Mouse (Mus musculus) limb, embryonic 15.5 days (tissue): Measurements from ENCODE around the gene Tmem182. TPM values are rescaled to one million over a fixed set of nuclear protein-coding genes. Genes with fewer than 3 reads are reported as not detected.

ENCODE experiments used
- ATAC-seq: fragments of 200-750 bp; cut with Nextera tagmentation; 2 replicates; pipeline ENCODE4 v1.8.0; 2017; ENCODE audit warnings: low read depth, moderate TSS enrichment; ENCODE audit not compliant: insufficient number of reproducible peaks, low FRiP score, low TSS enrichment
- H3K27ac ChIP-seq: fragments of 300-500 bp; sonication (generic); 2 replicates; pipeline ENCODE4 v1.5.1; 2015; ENCODE audit warnings: moderate library complexity, mild to moderate bottlenecking, inconsistent platforms
- H3K27me3 ChIP-seq: fragments of 300-500 bp; sonication (generic); 2 replicates; pipeline ENCODE4 v1.6.1; 2015; ENCODE audit warnings: inconsistent platforms
- H3K36me3 ChIP-seq: fragments of 300-500 bp; sonication (generic); 2 replicates; pipeline ENCODE4 v1.6.1; 2015; ENCODE audit warnings: inconsistent platforms
- H3K4me1 ChIP-seq: fragments of 300-500 bp; sonication (generic); 2 replicates; pipeline ENCODE4 v1.6.1; 2015; ENCODE audit warnings: inconsistent platforms
- H3K4me2 ChIP-seq: fragments of 300-500 bp; sonication (generic); 2 replicates; pipeline ENCODE4 v1.6.1; 2015; ENCODE audit warnings: mild to moderate bottlenecking, inconsistent platforms
- H3K4me3 ChIP-seq: fragments of 300-500 bp; sonication (generic); 2 replicates; pipeline ENCODE4 v1.5.1; 2015; ENCODE audit warnings: mild to moderate bottlenecking, inconsistent platforms
- H3K9ac ChIP-seq: fragments of 300-500 bp; sonication (generic); 2 replicates; pipeline ENCODE4 v1.6.1; 2015; ENCODE audit warnings: inconsistent platforms
- H3K9me3 ChIP-seq: fragments of 300-500 bp; sonication (generic); 2 replicates; pipeline ENCODE4 v1.6.1; 2016; ENCODE audit warnings: inconsistent platforms
- whole genome bisulfite sequencing: fragments of 180-500 bp; shearing (Covaris S2); methylation state at CpG from one replicate; pipeline ENCODE4 v1.1.7; 2015; 5-methylcytosine and 5-hydroxymethylcytosine counted together
- polyA plus RNA-seq: library from polyadenylated mRNA; unstranded; fragments of >200 nt; fragmentation: Nextera tagmentation; extraction: Ambion mirVana; gene quantifications from 2 replicates; pipeline ENCODE4 v1.2.1, GENCODE M21; 2015

The Tmem182 gene
- polyA plus RNA-seq = 3.3 and 13.0 TPM in 2 replicates

DNA sequence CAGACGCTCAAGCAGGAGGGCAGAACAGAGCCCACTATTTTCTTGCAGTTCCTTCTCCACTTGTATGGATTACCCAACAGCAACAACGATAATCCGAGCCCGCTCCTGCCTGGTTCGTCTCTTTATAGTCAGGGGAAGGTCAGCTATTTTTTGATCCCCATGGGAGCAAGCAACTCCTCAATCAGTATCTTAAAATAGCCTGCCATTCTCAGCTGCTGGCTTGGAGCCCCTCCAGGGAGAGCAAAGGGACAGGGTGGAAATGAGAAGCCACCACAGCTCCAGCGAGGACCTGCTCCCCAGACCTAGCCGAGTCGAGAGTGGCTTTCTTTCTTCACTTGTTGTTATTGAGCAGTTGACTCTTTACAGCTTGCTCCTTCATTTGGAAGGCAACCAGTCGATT is at the start of gene Tmem182:
Gene Tmem182 (plus strand): TSS at position 251 of the 400 bp plus-strand sequence.
- Histone ChIP-seq H3K4me3 (no peak within 1 kb of the TSS), H3K36me3 (no peaks in the 10 kb centered on the region), H3K4me1 (no peaks in the 10 kb centered on the region), H3K27ac (no peak within 1 kb of the TSS), H3K9ac (no peak within 1 kb of the TSS), H3K9me3 (no peaks in the 10 kb centered on the region), H3K27me3 (no peaks in the 10 kb centered on the region), H3K4me2 (no peak within 1 kb of the TSS)
- 72% methylated on average over 9 of the region's 9 CpGs for WGBS
- ATAC-seq = no peak

DNA sequence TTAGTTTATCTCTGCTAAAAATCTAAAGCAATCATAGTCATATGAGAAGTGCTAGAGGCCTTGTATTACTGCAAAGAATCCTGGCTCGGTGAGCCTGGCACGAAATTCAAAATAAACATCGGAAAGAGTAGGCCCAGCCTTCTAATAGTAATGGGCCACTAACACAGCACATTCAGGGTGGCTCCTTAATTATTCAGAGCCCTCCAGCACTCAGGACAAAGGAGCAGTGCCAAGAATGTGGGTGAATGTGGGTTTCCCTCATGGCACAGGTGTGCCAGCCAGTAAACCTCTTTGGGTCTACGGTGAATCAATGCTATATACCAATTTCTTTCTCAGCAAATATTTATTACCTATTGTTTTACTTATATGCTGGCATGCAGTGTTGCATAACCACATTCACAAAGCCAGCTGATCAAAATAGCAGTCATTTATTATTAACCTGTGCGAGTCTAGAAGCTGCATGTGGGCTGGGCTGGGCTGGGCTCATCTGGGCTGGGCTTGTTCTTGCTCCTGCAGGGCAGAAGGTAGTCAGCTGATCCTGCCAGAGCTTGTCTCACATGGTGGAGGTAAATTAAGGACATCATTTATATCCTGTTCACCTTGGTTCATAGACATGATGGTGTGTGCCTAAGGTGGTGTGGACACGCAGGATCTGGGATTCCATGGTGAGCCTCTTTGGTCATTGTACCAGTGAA is 45.5 kb upstream of the Tmem182 start:
- H3K27ac ChIP-seq = no peak overlapping the region
- H3K4me2 ChIP-seq = no peak overlapping the region
- WGBS = 63% methylated on average over 6 of the region's 6 CpGs
- H3K4me3 ChIP-seq = no peak overlapping the region
- no peaks in the 10 kb centered on the region for H3K4me1 ChIP-seq
- H3K27me3 ChIP-seq = no peaks in the 10 kb centered on the region
- no peak overlapping the region for H3K9ac ChIP-seq
- H3K36me3 ChIP-seq = no peaks in the 10 kb centered on the region
- no peak for ATAC-seq
- H3K9me3 ChIP-seq = no peaks in the 10 kb centered on the region

DNA sequence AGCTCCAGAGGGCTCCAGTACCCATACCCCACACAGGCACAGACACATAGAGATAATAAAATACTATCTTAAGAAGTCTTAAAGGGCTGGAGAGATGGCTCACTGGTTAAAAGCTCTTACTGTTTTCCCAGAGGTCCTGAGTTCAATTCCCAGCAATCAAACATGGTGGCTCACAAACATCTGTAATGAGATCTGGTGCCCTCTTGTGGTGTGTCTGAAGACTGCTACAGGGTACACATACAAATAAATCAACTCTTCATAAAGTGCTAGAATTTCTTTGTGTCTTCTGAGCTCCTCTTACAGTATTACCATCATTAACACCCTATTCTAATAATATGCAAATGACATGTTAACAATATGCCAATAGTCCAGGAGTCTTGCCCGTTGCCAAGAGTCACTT is 41.4 kb upstream of the Tmem182 start:
- H3K4me2 ChIP-seq = no peak overlapping the region
- H3K9ac ChIP-seq = no peak overlapping the region
- no peak overlapping the region for H3K27ac ChIP-seq
- H3K27me3 ChIP-seq = no peaks in the 10 kb centered on the region
- H3K4me1 ChIP-seq = no peaks in the 10 kb centered on the region
- WGBS = 95% methylated on average over 1 of the region's 1 CpGs
- no peak overlapping the region for H3K4me3 ChIP-seq
- no peaks in the 10 kb centered on the region for H3K9me3 ChIP-seq
- ATAC-seq = no peak
- H3K36me3 ChIP-seq = no peaks in the 10 kb centered on the region

DNA sequence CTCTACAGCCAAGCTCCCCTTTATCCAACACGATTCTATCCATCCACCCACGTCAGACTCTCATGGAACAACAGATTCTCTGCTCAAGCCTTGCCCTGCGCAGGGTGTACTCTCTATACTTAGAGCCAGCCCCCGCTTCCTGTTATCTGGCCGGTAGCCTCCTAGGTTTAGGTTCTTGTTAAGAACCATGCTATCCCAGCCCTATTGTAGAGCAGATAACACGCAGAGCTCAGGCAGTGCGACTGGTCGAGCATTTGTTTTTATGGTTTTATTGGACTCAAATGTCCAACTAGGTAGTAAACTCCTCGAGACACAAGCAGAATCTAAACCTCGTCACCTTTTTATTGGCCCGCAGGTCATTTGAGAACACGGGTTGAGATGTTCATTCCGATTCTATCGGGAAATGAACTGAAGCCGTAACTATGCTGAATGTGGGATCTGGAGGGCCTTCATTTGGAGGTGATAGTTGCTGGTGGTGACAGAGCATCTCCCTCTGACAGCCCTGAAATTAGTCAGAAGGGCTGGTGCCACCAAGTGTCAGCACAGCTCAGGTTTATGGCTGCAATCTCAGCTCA is 40.6 kb upstream of the Tmem182 start:
- H3K9me3 ChIP-seq = no peaks in the 10 kb centered on the region
- no peaks in the 10 kb centered on the region for H3K4me1 ChIP-seq
- WGBS = 42% methylated on average over 15 of the region's 15 CpGs
- ATAC-seq = no peak
- no peak overlapping the region for H3K4me2 ChIP-seq
- no peak overlapping the region for H3K4me3 ChIP-seq
- H3K36me3 ChIP-seq = no peaks in the 10 kb centered on the region
- no peaks in the 10 kb centered on the region for H3K27me3 ChIP-seq
- H3K27ac ChIP-seq = no peak overlapping the region
- no peak overlapping the region for H3K9ac ChIP-seq

DNA sequence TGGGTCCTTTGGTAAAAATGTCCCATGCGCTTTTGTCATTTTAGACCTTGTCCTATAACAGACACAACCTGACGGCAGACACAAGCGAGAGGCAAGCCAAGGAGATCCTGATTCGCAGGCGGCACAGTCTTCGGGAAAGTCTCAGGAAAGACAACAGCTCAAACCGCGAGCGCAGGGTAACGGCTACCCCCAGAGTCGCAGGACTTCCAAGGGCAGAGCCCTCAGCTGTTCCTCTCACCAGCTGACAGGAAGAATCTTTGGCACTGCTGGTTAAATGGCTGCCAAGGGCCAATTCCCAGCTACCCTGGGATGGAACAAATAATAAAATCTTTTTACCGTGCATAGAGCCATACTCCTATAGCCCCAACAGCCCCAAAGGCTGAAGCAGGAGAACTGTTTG is 39.9 kb upstream of the Tmem182 start:
- Histone ChIP-seq H3K4me3 (no peak overlapping the region), H3K36me3 (no peaks in the 10 kb centered on the region), H3K27me3 (no peaks in the 10 kb centered on the region), H3K9me3 (no peaks in the 10 kb centered on the region), H3K4me1 (no peaks in the 10 kb centered on the region), H3K27ac (no peak overlapping the region), H3K4me2 (no peak overlapping the region), H3K9ac (no peak overlapping the region)
- no peak for ATAC-seq
- 73% methylated on average over 12 of the region's 12 CpGs for WGBS

DNA sequence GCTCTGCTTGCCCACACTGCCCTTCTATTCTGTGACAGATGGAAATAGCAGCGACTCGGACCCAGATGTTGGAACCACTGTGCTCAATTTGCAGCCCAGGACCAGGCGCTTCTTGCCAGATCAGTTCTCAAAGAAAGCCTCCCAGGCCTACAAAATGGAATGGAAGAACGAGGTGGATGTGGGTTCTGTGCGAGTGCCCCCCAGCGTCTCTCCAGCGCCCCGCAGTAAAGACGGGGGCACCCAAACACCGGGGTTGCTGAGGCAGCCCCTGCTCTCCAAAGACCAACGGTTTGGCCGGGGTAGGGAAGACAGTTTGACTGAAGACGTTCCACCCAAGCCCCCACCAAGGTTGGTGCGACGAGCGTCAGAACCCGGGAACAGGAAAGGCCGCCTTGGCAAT is 37.8 kb upstream of the Tmem182 start:
- ATAC-seq = no peak
- H3K4me1 ChIP-seq = no peaks in the 10 kb centered on the region
- no peak overlapping the region for H3K4me3 ChIP-seq
- no peak overlapping the region for H3K9ac ChIP-seq
- H3K9me3 ChIP-seq = no peaks in the 10 kb centered on the region
- H3K36me3 ChIP-seq = no peaks in the 10 kb centered on the region
- WGBS = 85% methylated on average over 18 of the region's 18 CpGs
- no peak overlapping the region for H3K4me2 ChIP-seq
- no peak overlapping the region for H3K27ac ChIP-seq
- H3K27me3 ChIP-seq = no peaks in the 10 kb centered on the region

DNA sequence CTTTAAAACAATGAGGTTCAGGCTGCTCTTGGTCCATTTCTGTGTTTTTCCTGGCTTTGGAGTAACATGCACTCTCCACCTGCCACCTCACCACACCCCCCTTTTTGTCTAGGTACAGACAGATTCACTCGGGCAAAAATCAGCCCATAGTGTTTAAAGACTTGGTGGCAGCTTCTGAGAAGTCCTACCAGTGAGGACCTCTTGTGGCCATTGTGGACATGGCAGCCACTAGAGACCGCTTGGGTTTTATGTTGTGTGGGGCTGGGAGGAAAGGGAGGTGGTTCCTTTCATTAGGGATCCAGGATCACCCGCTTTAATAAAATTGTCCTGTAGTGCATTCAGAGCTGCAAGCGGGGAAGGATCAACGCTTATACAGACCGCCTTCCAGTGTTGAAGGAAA is 36.8 kb upstream of the Tmem182 start:
- H3K36me3 ChIP-seq = peaks cover 6% of the 10 kb centered on the region; the same call in 1 of the 2 replicates
- no peak for ATAC-seq
- H3K9me3 ChIP-seq = no peaks in the 10 kb centered on the region
- no peak overlapping the region for H3K27ac ChIP-seq
- H3K4me3 ChIP-seq = no peak overlapping the region
- H3K27me3 ChIP-seq = no peaks in the 10 kb centered on the region
- H3K4me1 ChIP-seq = no peaks in the 10 kb centered on the region
- 37% methylated on average over 6 of the region's 6 CpGs for WGBS
- no peak overlapping the region for H3K9ac ChIP-seq
- H3K4me2 ChIP-seq = no peak overlapping the region

DNA sequence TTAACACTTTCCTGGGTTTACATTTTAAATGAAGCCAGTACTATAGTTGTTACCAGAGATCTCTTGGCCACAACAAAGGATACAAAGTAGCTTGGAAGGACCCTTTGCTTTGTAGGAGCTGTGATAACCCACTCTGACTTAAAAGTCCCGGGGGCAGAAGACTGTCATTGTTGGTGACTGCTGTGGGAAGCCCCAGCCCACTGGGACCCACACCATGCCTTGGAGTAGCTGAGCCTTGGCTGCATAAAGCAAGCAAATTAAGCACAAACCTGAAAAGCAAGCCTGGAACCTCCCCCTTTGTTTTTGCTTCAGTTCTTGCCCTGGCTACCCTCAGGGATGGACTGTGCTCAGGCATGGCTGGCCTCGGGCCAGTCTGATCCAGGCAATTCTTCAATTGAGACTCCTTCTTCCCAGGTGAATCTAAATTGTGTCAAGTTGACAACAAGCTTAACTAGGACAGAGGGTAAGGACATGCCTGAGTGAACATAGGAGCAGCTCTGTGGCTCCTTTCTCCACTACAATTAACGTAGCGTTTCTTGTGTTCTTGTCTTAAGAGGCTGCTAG is 36.0 kb upstream of the Tmem182 start:
- no peaks in the 10 kb centered on the region for H3K4me1 ChIP-seq
- ATAC-seq = no peak
- no peak overlapping the region for H3K27ac ChIP-seq
- no peak overlapping the region for H3K4me2 ChIP-seq
- H3K36me3 ChIP-seq = peaks cover 13% of the 10 kb centered on the region
- no peak overlapping the region for H3K4me3 ChIP-seq
- no peaks in the 10 kb centered on the region for H3K9me3 ChIP-seq
- 62% methylated on average over 4 of the region's 4 CpGs for WGBS
- no peaks in the 10 kb centered on the region for H3K27me3 ChIP-seq
- H3K9ac ChIP-seq = no peak overlapping the region

DNA sequence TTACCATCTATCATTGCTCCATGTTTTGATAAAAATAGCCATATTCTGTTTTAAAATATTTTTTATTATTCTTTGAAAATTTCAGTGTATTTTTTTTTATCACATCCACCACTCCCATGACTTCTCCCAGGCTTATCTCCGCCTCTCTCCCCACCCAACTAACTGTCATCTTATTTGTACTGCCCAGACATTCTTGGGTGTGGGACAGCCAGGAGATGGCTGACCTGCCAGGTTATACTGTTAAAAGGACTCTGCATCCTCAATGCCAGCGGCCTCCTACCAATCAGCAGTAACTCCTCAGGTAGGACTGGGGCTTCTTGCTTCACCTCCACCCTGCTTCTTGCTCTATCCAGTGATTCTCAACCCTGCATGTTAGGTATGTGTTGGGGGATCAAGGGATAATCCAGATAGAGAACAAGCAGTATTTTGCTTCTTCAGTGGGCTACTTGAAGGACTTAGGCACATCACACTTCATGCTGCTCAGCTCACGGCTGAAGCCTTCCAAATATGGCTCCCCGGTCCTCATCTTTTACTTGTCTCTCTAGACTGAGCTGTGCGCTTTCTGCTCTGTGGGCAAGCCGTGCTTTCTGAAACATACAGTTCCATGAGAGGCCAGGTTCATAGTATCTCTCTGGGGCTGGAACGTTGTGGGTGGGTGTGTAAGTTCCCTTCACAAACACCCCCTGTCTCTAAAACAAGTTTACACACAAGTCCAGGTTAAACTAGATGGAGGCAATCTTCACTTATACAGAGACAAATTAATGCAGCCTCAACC is 34.0 kb upstream of the Tmem182 start:
- WGBS = 89% methylated on average over 7 of the region's 7 CpGs
- Histone ChIP-seq H3K4me2 (no peak overlapping the region), H3K9me3 (no peaks in the 10 kb centered on the region), H3K4me3 (no peak overlapping the region), H3K27me3 (no peaks in the 10 kb centered on the region), H3K9ac (no peak overlapping the region), H3K36me3 (peaks cover 14% of the 10 kb centered on the region), H3K4me1 (no peaks in the 10 kb centered on the region), H3K27ac (no peak overlapping the region)
- ATAC-seq = no peak

DNA sequence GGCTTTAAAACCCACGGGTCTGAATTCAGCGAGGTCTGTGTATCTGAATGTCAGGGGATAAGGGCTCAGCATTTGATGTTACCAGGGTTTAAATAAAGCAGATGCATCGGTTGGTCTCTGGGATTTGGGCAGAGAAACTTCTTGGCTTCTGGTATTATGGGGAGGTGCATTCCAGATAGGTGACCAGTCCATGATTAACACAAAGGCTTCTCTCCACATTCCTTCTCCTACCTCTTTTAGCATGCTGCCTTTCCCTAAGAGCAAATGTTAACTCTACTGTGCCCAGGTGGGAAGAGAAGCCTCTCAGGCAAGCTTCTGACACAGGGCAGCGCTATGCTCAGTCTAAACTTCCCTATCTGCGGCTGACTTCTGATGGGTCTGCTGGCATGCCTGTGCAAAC is 32.2 kb upstream of the Tmem182 start:
- Histone ChIP-seq H3K27ac (no peak overlapping the region), H3K27me3 (no peaks in the 10 kb centered on the region), H3K9ac (no peak overlapping the region), H3K9me3 (no peaks in the 10 kb centered on the region), H3K4me1 (no peaks in the 10 kb centered on the region), H3K4me2 (no peak overlapping the region), H3K4me3 (no peak overlapping the region), H3K36me3 (peaks cover 14% of the 10 kb centered on the region)
- 88% methylated on average over 5 of the region's 5 CpGs for WGBS
- ATAC-seq = no peak

DNA sequence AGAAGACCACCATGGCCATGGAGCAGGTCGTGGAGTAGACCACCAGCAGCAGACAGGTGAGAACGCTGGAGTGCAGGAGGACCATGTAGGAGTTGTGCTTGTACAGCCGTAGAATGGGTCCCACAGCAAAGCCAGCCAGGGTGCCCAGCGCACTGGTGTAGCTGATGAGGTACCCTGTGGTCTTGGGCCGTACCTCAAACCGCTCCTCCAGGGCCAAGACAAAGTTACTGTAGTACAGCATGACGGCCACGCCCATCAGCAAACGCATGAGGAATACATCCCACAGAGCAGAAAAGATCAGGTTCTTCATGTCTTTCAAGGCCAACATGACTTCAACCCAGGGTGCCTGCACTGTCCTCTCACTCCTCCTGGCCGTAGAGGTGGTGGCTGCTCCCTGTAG is 31.4 kb upstream of the Tmem182 start:
- ATAC-seq = no peak
- H3K4me2 ChIP-seq = no peak overlapping the region
- no peaks in the 10 kb centered on the region for H3K27me3 ChIP-seq
- no peak overlapping the region for H3K4me3 ChIP-seq
- no peaks in the 10 kb centered on the region for H3K4me1 ChIP-seq
- H3K9me3 ChIP-seq = 0 out of 2 replicates have a peak, but pooled peaks cover 4% of the 10 kb centered on the region
- 95% methylated on average over 10 of the region's 10 CpGs for WGBS
- H3K27ac ChIP-seq = no peak overlapping the region
- no peak overlapping the region for H3K9ac ChIP-seq
- peaks cover 20% of the 10 kb centered on the region for H3K36me3 ChIP-seq

DNA sequence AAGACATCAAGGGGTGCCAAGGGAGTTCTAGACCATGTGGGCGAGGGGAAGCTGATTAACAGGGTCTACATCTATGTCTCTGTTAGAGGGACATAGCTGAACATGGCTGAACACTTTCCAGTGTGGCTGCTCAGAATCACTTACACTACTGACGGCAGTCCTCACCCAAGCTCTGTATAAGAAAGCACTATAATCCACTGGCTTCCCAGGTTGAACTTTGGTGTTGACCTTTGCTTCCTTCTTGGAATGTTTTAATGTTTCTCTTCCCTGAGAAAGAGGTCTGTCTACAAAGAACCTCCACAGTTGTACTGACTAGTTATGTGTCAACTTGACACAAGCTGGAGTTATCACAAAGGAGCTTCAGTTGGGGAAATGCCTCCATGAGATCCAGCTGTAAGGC is 29.3 kb upstream of the Tmem182 start:
- H3K9me3 ChIP-seq = 0 out of 2 replicates have a peak, but pooled peaks cover 12% of the 10 kb centered on the region
- H3K4me1 ChIP-seq = no peaks in the 10 kb centered on the region
- 74% methylated on average over 2 of the region's 2 CpGs for WGBS
- no peak overlapping the region for H3K4me2 ChIP-seq
- no peak for ATAC-seq
- H3K36me3 ChIP-seq = peaks cover 34% of the 10 kb centered on the region
- no peak overlapping the region for H3K4me3 ChIP-seq
- no peak overlapping the region for H3K9ac ChIP-seq
- no peaks in the 10 kb centered on the region for H3K27me3 ChIP-seq
- H3K27ac ChIP-seq = no peak overlapping the region
